Mouse (Mus musculus): ENCODE data around the gene Ctnnd2. TPM values are rescaled to one million over a fixed set of nuclear protein-coding genes. Genes with fewer than 3 reads are reported as not detected.

Ctnnd2 gene
- total and polyA plus RNA-seq, 2 experiments: 0.02 to 0.28 TPM

GRCm38 (mm10) chr15:30762695-30763285, 590.4 kb downstream of the Ctnnd2 start:
- Histone ChIP-seq H3K4me1 (ENCODE audit: control insufficient read depth, insufficient read depth, low read length) (no peaks in the 10 kb centered on the region), H3K4me3 (ENCODE audit: insufficient read depth, low read depth, low read length) (no peak overlapping the region), H3K9ac (ENCODE audit: low read depth, low read length) (no peak overlapping the region), H3K27ac (replicated peaks; ENCODE audit: insufficient read depth, low read depth, low read length) (no peak overlapping the region), H3K27me3 (ENCODE audit: control insufficient read depth, insufficient read depth, low read length) (no peaks in the 10 kb centered on the region), H3K79me2 (ENCODE audit: control insufficient read depth, insufficient read depth, low read length) (no peaks in the 10 kb centered on the region), H3K36me3 (ENCODE audit: control insufficient read depth, insufficient read depth, low read length) (no peaks in the 10 kb centered on the region)
- no peak for TF ChIP-seq CTCF (IDR thresholded peaks at IDR 0.05; ENCODE audit: low read depth, low read length)
- no peak for TF ChIP-seq POLR2A (IDR thresholded peaks at IDR 0.05; ENCODE audit: extremely low read depth, insufficient read depth, low read length)
- no peak for DNase-seq (ENCODE audit: extremely low read depth, low read depth, low spot score)
- WGBS: 84% methylated on average over 1 of the region's 1 CpGs

- TF ChIP-seq CTCF (IDR thresholded peaks at IDR 0.05; ENCODE audit: low read depth, low read length): no peak
- TF ChIP-seq POLR2A (IDR thresholded peaks at IDR 0.05; ENCODE audit: extremely low read depth, insufficient read depth, low read length): no peak
- Histone ChIP-seq H3K4me1 (ENCODE audit: control insufficient read depth, insufficient read depth, low read length) (no peaks in the 10 kb centered on the region), H3K27ac (replicated peaks; ENCODE audit: insufficient read depth, low read depth, low read length) (no peak overlapping the region), H3K27me3 (ENCODE audit: control insufficient read depth, insufficient read depth, low read length) (no peaks in the 10 kb centered on the region), H3K36me3 (ENCODE audit: control insufficient read depth, insufficient read depth, low read length) (no peaks in the 10 kb centered on the region), H3K9ac (ENCODE audit: low read depth, low read length) (no peak overlapping the region), H3K79me2 (ENCODE audit: control insufficient read depth, insufficient read depth, low read length) (no peaks in the 10 kb centered on the region), H3K4me3 (ENCODE audit: insufficient read depth, low read depth, low read length) (no peak overlapping the region)
- WGBS: 88% methylated on average over 7 of the region's 7 CpGs
- no peak for DNase-seq (ENCODE audit: extremely low read depth, low read depth, low spot score)
Measured at GRCm38 (mm10) chr15:30776931-30777330, 604.5 kb downstream of the Ctnnd2 start.

GRCm38 (mm10) chr15:30777801-30778200, 605.4 kb downstream of the Ctnnd2 start:
- Histone ChIP-seq H3K27me3 (ENCODE audit: control insufficient read depth, insufficient read depth, low read length) (no peaks in the 10 kb centered on the region), H3K4me1 (ENCODE audit: control insufficient read depth, insufficient read depth, low read length) (no peaks in the 10 kb centered on the region), H3K4me3 (ENCODE audit: insufficient read depth, low read depth, low read length) (no peak overlapping the region), H3K79me2 (ENCODE audit: control insufficient read depth, insufficient read depth, low read length) (no peaks in the 10 kb centered on the region), H3K9ac (ENCODE audit: low read depth, low read length) (no peak overlapping the region), H3K36me3 (ENCODE audit: control insufficient read depth, insufficient read depth, low read length) (no peaks in the 10 kb centered on the region), H3K27ac (replicated peaks; ENCODE audit: insufficient read depth, low read depth, low read length) (no peak overlapping the region)
- WGBS: 85% methylated on average over 5 of the region's 5 CpGs
- DNase-seq (ENCODE audit: extremely low read depth, low read depth, low spot score): no peak
- TF ChIP-seq POLR2A (IDR thresholded peaks at IDR 0.05; ENCODE audit: extremely low read depth, insufficient read depth, low read length) (no peak), CTCF (IDR thresholded peaks at IDR 0.05; ENCODE audit: low read depth, low read length) (no peak)

GRCm38 (mm10) chr15:30779903-30780302, 607.5 kb downstream of the Ctnnd2 start:
- Histone ChIP-seq H3K9ac (ENCODE audit: low read depth, low read length) (no peak overlapping the region), H3K27ac (replicated peaks; ENCODE audit: insufficient read depth, low read depth, low read length) (no peak overlapping the region), H3K27me3 (ENCODE audit: control insufficient read depth, insufficient read depth, low read length) (no peaks in the 10 kb centered on the region), H3K4me3 (ENCODE audit: insufficient read depth, low read depth, low read length) (no peak overlapping the region), H3K4me1 (ENCODE audit: control insufficient read depth, insufficient read depth, low read length) (no peaks in the 10 kb centered on the region), H3K36me3 (ENCODE audit: control insufficient read depth, insufficient read depth, low read length) (no peaks in the 10 kb centered on the region), H3K79me2 (ENCODE audit: control insufficient read depth, insufficient read depth, low read length) (no peaks in the 10 kb centered on the region)
- no peak for DNase-seq (ENCODE audit: extremely low read depth, low read depth, low spot score)
- no peak for TF ChIP-seq CTCF (IDR thresholded peaks at IDR 0.05; ENCODE audit: low read depth, low read length)
- 64% methylated on average over 1 of the region's 1 CpGs for WGBS

- no peak overlapping the region for H3K27ac ChIP-seq (replicated peaks; ENCODE audit: insufficient read depth, low read depth, low read length)
- no peak overlapping the region for H3K4me3 ChIP-seq (ENCODE audit: insufficient read depth, low read depth, low read length)
- TF ChIP-seq POLR2A (IDR thresholded peaks at IDR 0.05; ENCODE audit: extremely low read depth, insufficient read depth, low read length) (no peak), CTCF (IDR thresholded peaks at IDR 0.05; ENCODE audit: low read depth, low read length) (no peak)
- H3K79me2 ChIP-seq (ENCODE audit: control insufficient read depth, insufficient read depth, low read length): no peaks in the 10 kb centered on the region
- no peaks in the 10 kb centered on the region for H3K4me1 ChIP-seq (ENCODE audit: control insufficient read depth, insufficient read depth, low read length)
- H3K27me3 ChIP-seq (ENCODE audit: control insufficient read depth, insufficient read depth, low read length): no peaks in the 10 kb centered on the region
- no peaks in the 10 kb centered on the region for H3K36me3 ChIP-seq (ENCODE audit: control insufficient read depth, insufficient read depth, low read length)
- DNase-seq (ENCODE audit: extremely low read depth, low read depth, low spot score): no peak
- H3K9ac ChIP-seq (ENCODE audit: low read depth, low read length): no peak overlapping the region
Measured at GRCm38 (mm10) chr15:30780977-30781376, 608.6 kb downstream of the Ctnnd2 start.

- H3K79me2 ChIP-seq (ENCODE audit: control insufficient read depth, insufficient read depth, low read length): no peaks in the 10 kb centered on the region
- TF ChIP-seq POLR2A (IDR thresholded peaks at IDR 0.05; ENCODE audit: extremely low read depth, insufficient read depth, low read length) (no peak), CTCF (IDR thresholded peaks at IDR 0.05; ENCODE audit: low read depth, low read length) (no peak)
- H3K9ac ChIP-seq (ENCODE audit: low read depth, low read length): no peak overlapping the region
- no peak overlapping the region for H3K27ac ChIP-seq (replicated peaks; ENCODE audit: insufficient read depth, low read depth, low read length)
- 79% methylated on average over 5 of the region's 5 CpGs for WGBS
- no peak for DNase-seq (ENCODE audit: extremely low read depth, low read depth, low spot score)
- no peaks in the 10 kb centered on the region for H3K4me1 ChIP-seq (ENCODE audit: control insufficient read depth, insufficient read depth, low read length)
- no peak overlapping the region for H3K4me3 ChIP-seq (ENCODE audit: insufficient read depth, low read depth, low read length)
- H3K27me3 ChIP-seq (ENCODE audit: control insufficient read depth, insufficient read depth, low read length): no peaks in the 10 kb centered on the region
- H3K36me3 ChIP-seq (ENCODE audit: control insufficient read depth, insufficient read depth, low read length): no peaks in the 10 kb centered on the region
Measured at GRCm38 (mm10) chr15:30785706-30786320, 613.4 kb downstream of the Ctnnd2 start.
